Mouse (Mus musculus) CD4-positive naive resting alpha-beta T cell, adult 76 days (primary cell): ENCODE data around the gene Nhlrc2. TPM values are rescaled to one million over a fixed set of nuclear protein-coding genes. Genes with fewer than 3 reads are reported as not detected.

Experiments used
- total RNA-seq: library from RNA; stranded (reverse); gene quantifications from one replicate; pipeline ENCODE4 v1.2.4, GENCODE M21; 2023

The Nhlrc2 gene
- 29.4 TPM for total RNA-seq

DNA sequence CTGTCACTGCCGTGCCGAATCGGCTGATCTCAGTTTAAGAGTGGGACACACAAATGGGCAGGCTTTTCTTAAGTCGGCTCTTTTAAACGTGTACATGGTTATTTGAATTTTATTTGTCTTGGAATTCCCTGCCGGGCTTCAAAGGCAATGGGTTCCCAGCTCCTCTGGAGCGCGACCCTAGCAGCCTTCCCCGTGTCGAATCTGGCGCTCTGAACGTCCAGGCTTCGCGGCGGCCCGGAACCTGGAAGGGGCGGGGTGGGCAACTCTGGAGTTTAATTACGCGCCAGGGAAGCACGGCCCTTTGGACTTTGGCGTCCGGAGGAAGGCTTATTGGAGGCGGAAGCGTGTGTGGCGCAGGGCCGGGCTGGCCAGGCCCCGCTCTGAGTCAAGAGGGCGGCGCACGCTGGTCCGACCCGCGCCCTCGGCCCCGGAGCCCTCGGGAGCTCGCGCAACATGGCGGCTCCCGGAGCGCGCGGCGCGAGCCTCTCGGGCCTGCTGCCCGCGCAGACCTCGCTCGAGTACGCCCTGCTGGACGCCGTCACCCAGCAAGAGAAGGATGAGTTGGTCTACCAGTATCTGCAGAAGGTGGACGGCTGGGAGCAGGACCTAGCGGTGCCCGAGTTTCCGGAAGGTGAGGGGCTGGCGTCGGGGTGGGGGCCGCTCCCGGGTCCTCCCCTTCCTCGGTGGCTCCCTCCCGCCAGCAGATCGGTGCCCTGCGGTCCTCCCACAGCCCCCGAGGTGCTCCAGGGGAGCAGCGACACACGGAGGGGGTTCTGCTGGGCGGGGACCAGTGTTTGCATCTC, at the start of gene Nhlrc2:
Gene Nhlrc2 (plus strand): TSS at position 32 of the 803 bp plus-strand sequence.

DNA sequence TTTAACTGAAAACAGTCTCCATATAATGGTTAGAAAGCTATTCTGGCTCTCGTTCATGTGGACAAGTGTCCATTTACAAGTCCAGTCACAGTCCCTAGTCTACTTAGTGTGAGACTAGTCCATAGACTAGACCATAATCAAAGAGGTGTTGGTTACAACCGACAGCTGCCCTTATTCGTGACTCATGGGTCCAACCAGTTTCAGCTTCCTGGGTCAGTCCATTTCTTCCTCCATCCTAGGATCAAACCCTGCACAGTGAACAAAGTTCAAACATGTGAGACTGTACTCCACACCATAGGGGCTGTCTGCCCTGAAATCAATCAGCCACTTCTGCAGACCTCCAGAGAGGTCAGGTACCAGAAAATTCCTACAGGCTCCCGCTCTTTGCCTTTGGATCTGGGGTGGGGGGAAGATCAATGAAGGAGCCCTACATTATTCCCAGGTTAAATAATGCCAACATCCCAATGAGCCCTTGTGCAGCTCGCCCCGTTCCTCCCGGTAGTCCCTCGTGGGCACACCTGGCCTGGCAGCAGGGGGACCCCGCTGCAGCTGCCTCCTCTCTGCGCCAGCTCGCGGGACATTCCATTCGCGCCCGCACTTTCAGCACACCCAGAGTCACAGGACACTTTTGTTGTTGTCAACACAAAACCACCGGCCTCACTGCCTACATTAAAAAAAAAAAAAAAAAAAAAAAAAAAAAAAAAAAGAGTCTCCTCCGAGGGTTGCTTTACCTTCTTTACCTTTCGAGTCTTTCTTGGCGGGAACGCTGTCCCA, 418 bp upstream of the Nhlrc2 start, which contains the start of gene Dclre1a:
Gene Dclre1a (minus strand): TSS at position 767 of the 774 bp plus-strand sequence.

Other genes with a start within 250 kb of the Nhlrc2 start
- 0.18 TPM for gene Nrap, start 158.2 kb upstream of the Nhlrc2 start, total RNA-seq
- gene Casp7, start 151.1 kb upstream of the Nhlrc2 start, total RNA-seq = 13.0 TPM
- gene Plekhs1, start 86.6 kb upstream of the Nhlrc2 start, total RNA-seq = 0.97 TPM
- gene Dclre1a, start within 50 bp of the Nhlrc2 start, total RNA-seq = 9.7 TPM
- 1.1 TPM for gene Adrb1, start 173.9 kb downstream of the Nhlrc2 start, total RNA-seq